Mouse (Mus musculus) liver, postnatal 0 days (tissue): Measurements from ENCODE around the gene Adamtsl3. TPM values are rescaled to one million over a fixed set of nuclear protein-coding genes. Genes with fewer than 3 reads are reported as not detected.

Source experiments
- ATAC-seq: fragments of 200-750 bp; cut with Nextera tagmentation; 2 replicates; pipeline ENCODE4 v1.8.0; 2017; ENCODE audit warnings: mild to moderate bottlenecking, moderate library complexity
- DNase-seq: peaks from one replicate; pipeline ENCODE4 v3.0.0-alpha.2; 2016
- H3K27ac ChIP-seq: fragments of 300-500 bp; sonication (generic); 2 replicates; pipeline ENCODE4 v1.5.1; 2014; ENCODE audit warnings: antibody characterized with exemption, moderate library complexity, mild to moderate bottlenecking, low read depth
- H3K27me3 ChIP-seq: fragments of 300-500 bp; sonication (generic); 2 replicates; pipeline ENCODE4 v1.6.1; 2014; ENCODE audit warnings: low read length, control low read depth, mixed read lengths; ENCODE audit not compliant: insufficient read depth
- H3K36me3 ChIP-seq: fragments of 300-500 bp; sonication (generic); replicated peaks from 2 replicates; pipeline ENCODE4 v1.6.1; 2014; ENCODE audit warnings: mild to moderate bottlenecking, control low read depth, low read length, moderate library complexity, mixed read lengths; ENCODE audit not compliant: insufficient read depth
- H3K4me1 ChIP-seq: fragments of 300-500 bp; sonication (generic); 2 replicates; pipeline ENCODE4 v1.6.1; 2014; ENCODE audit warnings: antibody characterized with exemption, mild to moderate bottlenecking, control low read depth; ENCODE audit not compliant: insufficient read depth
- H3K4me2 ChIP-seq: fragments of 300-500 bp; sonication (generic); 2 replicates; pipeline ENCODE4 v1.6.1; 2014; ENCODE audit warnings: low read depth, mild to moderate bottlenecking, low read length, moderate library complexity, mixed read lengths
- H3K4me3 ChIP-seq: fragments of 300-500 bp; sonication (generic); 2 replicates; pipeline ENCODE4 v1.5.1; 2014; ENCODE audit warnings: low read depth, low read length
- H3K9ac ChIP-seq: fragments of 300-500 bp; sonication (generic); replicated peaks from 2 replicates; pipeline ENCODE4 v1.6.1; 2014; ENCODE audit warnings: mild to moderate bottlenecking, moderate library complexity
- H3K9me3 ChIP-seq: fragments of 300-500 bp; sonication (generic); 2 replicates; pipeline ENCODE4 v1.6.1; 2016; ENCODE audit warnings: mild to moderate bottlenecking, control low read depth, low read length, mixed read lengths
- CTCF ChIP-seq: sonication (generic); IDR thresholded peaks from 2 replicates; pipeline ENCODE4 v1.5.1; 2016; ENCODE audit warnings: antibody characterized with exemption, low read depth
- EP300 ChIP-seq: IDR thresholded peaks from 2 replicates; pipeline ENCODE4 v1.6.1; 2016; ENCODE audit warnings: antibody characterized with exemption, low read depth, mild to moderate bottlenecking
- WGBS: fragments of 180-500 bp; shearing (Covaris S2); extraction: QIAGEN DNeasy Blood & Tissue Kit; methylation state at CpG from one replicate; pipeline ENCODE4 v1.1.7; 2014; ENCODE audit not compliant: insufficient replicate concordance; 5-methylcytosine and 5-hydroxymethylcytosine counted together
- polyA plus RNA-seq: library from polyadenylated mRNA; unstranded; fragments of >200 nt; fragmentation: Nextera tagmentation; extraction: Ambion mirVana; gene quantifications from 2 replicates; pipeline ENCODE4 v1.2.1, GENCODE M21; 2015

Gene Adamtsl3
- polyA plus RNA-seq, 1 experiment from 2014 or later = 0.09 TPM

DNA sequence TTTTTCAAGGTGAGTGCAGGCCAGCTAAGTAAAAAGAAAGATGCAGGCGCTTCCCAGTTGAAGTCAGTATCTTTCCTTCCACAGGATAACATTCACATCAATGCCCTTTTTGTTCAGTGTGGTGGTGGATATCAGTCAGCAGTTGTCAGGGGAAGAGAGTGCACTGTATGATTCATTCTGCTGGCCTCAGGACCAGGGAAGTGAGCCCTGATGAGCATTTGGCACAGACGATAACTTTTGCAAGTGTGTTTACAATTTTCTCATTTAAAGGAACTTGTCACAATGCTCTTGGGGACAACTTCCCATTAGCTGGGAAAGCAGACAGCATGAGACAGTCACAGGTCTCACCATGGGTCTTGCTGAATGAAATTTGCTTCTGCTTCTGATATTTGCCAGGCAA is 122.9 kb downstream of the Adamtsl3 start:
- DNase-seq (no peak), ATAC-seq (no peak)
- Histone ChIP-seq H3K4me3 (no peak overlapping the region), H3K27ac (no peak overlapping the region), H3K36me3 (no peaks in the 10 kb centered on the region), H3K27me3 (no peaks in the 10 kb centered on the region), H3K4me2 (no peak overlapping the region), H3K9me3 (no peaks in the 10 kb centered on the region), H3K4me1 (no peaks in the 10 kb centered on the region), H3K9ac (no peak overlapping the region)
- WGBS = 53% methylated on average over 2 of the region's 2 CpGs
- no peak for TF ChIP-seq CTCF
- no peak for TF ChIP-seq EP300

DNA sequence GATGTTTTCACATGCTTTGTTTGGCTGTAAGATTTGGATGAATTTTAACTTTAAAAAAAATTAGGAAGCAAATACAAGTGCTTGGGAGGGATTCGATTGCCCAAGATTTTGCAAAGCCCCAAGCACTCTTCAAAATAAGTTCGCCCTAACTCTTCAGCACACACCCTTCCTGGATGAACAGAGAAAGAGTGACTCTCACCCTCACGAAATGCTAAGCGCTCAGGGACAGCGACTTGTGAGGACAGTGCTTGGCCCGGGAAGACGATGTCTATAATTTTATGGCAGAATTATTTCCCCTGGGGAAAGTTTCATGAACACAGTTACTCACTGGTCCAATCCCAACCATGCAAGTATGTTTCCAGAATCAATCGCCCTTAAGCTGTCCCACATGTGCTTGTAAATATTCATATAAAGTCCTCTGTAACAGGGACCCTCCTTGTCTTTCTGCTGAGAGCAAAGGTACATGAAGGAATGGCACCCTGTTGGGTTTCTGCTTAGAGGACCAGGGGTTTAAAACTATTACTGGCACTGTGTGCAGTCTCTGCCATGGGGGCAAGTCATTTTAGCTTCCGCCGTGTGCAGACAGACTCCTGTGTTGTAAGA is 127.5 kb downstream of the Adamtsl3 start:
- Histone ChIP-seq H3K27me3 (no peaks in the 10 kb centered on the region), H3K27ac (no peak overlapping the region), H3K36me3 (no peaks in the 10 kb centered on the region), H3K4me3 (no peak overlapping the region), H3K9ac (no peak overlapping the region), H3K4me2 (no peak overlapping the region), H3K4me1 (no peaks in the 10 kb centered on the region), H3K9me3 (no peaks in the 10 kb centered on the region)
- TF ChIP-seq EP300 (no peak), CTCF (no peak)
- DNase-seq (no peak), ATAC-seq (no peak)
- 78% methylated on average over 10 of the region's 10 CpGs for WGBS

DNA sequence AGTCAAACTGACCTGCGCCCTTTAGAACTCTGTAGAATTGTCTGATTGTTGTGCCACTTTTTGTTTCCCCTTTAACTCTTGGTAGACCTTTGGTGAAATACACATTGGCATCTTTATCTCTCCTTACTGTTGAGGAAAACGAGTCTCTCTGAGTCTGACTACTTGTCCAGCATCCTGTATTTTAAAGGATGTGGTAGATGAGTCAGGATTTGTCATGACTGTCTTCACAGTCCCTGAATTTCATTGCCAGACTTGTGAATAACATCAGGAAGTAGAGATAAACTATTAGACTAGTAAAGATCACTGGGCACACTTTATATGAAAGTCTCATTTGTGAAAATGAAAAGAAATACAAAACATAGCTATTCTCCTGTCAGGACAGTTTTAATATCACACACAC is 128.9 kb downstream of the Adamtsl3 start:
- Histone ChIP-seq H3K27ac (no peak overlapping the region), H3K4me2 (no peak overlapping the region), H3K4me1 (no peaks in the 10 kb centered on the region), H3K4me3 (no peak overlapping the region), H3K36me3 (no peaks in the 10 kb centered on the region), H3K27me3 (no peaks in the 10 kb centered on the region), H3K9ac (no peak overlapping the region), H3K9me3 (no peaks in the 10 kb centered on the region)
- no peak for ATAC-seq
- DNase-seq = no peak
- TF ChIP-seq EP300 = no peak
- TF ChIP-seq CTCF = no peak
- 44% methylated on average over 2 of the region's 2 CpGs for WGBS

DNA sequence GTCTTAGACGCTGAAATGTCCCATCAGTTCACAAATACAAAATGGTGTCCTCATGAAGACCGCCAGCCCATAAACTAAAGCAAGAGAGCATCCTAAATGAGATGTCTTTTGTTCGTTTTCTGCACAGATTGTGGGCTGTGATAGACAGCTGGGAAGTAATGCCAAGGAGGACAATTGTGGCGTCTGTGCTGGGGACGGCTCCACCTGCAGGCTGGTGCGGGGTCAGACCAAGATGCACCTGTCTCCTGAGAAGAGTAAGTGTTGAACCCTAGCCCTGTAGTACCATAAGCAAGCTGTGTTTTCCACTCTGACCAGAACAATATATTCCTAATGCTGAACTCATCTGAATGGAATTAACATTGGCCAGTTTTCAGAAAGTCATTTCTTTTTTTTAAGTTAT is 129.9 kb downstream of the Adamtsl3 start:
- TF ChIP-seq CTCF (no peak), EP300 (no peak)
- Histone ChIP-seq H3K4me3 (no peak overlapping the region), H3K36me3 (no peaks in the 10 kb centered on the region), H3K9ac (no peak overlapping the region), H3K4me1 (no peaks in the 10 kb centered on the region), H3K4me2 (no peak overlapping the region), H3K9me3 (no peaks in the 10 kb centered on the region), H3K27ac (no peak overlapping the region), H3K27me3 (no peaks in the 10 kb centered on the region)
- 58% methylated on average over 6 of the region's 6 CpGs for WGBS
- ATAC-seq (no peak), DNase-seq (no peak)

DNA sequence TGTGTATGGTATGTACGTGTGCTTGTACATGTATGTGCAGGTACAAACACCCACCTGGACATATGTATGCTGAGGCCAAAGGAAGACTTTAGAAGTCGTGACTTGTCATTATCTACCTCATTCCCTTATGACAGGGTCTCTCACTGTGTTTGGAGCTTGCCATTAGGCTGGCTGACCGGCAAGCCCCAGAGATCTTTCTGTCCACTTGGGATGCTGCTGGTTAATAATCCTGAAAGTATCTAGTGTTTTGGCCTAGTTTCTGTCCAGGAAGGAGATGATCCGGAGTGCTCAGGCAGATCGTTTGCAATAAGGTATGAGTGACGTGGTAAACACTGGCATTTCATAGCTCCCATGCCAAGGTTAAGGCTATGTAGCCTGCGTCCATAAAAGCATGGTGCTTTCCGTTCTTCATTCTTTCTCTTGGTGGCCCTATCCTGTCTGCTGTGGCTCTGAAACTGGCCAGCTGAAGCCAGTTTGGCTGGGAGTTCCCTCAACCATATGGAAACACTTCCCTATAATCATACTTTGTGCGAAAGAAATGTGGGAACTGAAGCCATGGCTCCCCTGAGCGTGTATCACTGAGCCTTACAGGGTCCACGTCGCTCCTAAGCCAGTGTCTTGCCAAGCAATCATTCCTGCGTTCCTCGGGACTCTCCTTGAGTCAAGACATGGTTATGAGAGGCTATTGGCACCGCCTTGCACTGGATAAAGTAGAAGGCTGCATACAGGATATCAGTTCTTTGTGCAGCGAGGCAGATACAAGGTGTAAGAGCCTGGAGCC is 141.1 kb downstream of the Adamtsl3 start:
- no peaks in the 10 kb centered on the region for H3K9me3 ChIP-seq
- ATAC-seq = no peak
- TF ChIP-seq CTCF = no peak
- no peak for TF ChIP-seq EP300
- H3K4me3 ChIP-seq = no peak overlapping the region
- H3K36me3 ChIP-seq = no peaks in the 10 kb centered on the region
- H3K4me2 ChIP-seq = no peak overlapping the region
- no peaks in the 10 kb centered on the region for H3K27me3 ChIP-seq
- H3K9ac ChIP-seq = no peak overlapping the region
- H3K4me1 ChIP-seq = no peaks in the 10 kb centered on the region
- no peak for DNase-seq
- no peak overlapping the region for H3K27ac ChIP-seq
- 74% methylated on average over 16 of the region's 16 CpGs for WGBS

DNA sequence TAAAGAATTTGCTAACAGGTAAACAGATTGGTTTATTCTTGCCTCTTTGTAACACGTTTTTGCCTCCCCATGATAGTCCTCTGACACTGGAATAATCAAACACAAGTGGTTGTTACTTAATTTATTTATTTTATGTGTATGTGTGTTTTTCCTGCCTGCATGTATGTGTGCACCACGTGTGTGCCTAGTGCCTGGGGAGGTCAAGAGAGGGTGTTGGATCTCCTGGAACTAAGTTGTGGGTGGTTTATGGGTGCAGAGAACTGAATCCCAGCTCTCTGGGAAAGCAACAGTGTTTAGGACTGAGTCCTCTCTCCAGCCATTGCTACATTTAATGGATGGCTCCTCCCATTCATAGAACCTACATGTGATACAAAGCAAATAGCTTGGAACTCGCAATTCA is 143.0 kb downstream of the Adamtsl3 start:
- Histone ChIP-seq H3K36me3 (no peaks in the 10 kb centered on the region), H3K27me3 (no peaks in the 10 kb centered on the region), H3K27ac (no peak overlapping the region), H3K4me3 (no peak overlapping the region), H3K9ac (no peak overlapping the region), H3K9me3 (no peaks in the 10 kb centered on the region), H3K4me1 (no peaks in the 10 kb centered on the region), H3K4me2 (no peak overlapping the region)
- WGBS = 55% methylated on average over 3 of the region's 3 CpGs
- no peak for ATAC-seq
- no peak for DNase-seq
- TF ChIP-seq CTCF (no peak), EP300 (no peak)
